Mouse (Mus musculus) colon, adult 2 months (tissue): Measurements from ENCODE around the gene Med27. TPM values are rescaled to one million over a fixed set of nuclear protein-coding genes. Genes with fewer than 3 reads are reported as not detected.

Experiments
- polyA plus RNA-seq: library from polyadenylated mRNA; depleted of rRNA; stranded (reverse); fragments of >200 nt; gene quantifications from 2 replicates; pipeline ENCODE4 v1.2.3, GENCODE M21; 2012; rRNA removed

The Med27 gene
- 27.5 and 35.0 TPM in 2 replicates for polyA plus RNA-seq

DNA sequence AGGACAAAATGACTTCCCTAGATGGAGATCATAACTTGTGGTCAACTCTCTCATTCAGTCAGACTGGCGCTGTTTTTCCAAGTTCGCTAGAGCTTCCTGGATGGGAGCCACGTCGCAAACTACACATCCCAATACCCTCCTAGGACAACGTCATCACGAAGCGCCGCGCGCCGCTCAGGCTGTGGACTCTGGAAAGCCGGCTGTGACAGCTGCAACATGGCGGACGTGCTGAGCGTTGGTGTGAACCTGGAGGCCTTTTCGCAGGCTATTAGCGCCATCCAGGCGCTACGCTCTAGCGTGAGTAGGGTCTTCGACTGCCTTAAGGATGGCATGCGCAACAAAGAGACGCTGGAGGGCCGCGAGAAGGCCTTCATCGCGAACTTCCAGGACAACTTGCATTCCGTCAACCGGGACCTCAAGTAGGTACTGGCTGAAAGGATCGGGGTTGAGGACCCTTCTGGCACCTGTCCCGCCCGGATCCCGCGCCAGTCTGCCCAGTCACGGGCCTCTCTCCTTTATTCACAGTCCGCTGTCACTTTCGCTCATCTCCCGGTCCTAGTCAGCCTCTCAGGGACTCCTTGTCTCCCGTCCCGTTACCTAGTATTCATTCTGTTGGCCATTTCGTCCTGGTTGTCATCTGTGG lies at the start of gene Med27:
Gene Med27 (plus strand): TSS at position 191 of the 643 bp plus-strand sequence.

Other genes with a start within 250 kb of the Med27 start
- 2.0 and 3.3 TPM in 2 replicates for gene Setx, start 222.6 kb upstream of the Med27 start, polyA plus RNA-seq
- 18.0 and 23.4 TPM in 2 replicates for gene Ntng2, start 93.8 kb upstream of the Med27 start, polyA plus RNA-seq